23 mouse cellular contexts compared by ENCODE assay signal in the genomic region with DNA sequence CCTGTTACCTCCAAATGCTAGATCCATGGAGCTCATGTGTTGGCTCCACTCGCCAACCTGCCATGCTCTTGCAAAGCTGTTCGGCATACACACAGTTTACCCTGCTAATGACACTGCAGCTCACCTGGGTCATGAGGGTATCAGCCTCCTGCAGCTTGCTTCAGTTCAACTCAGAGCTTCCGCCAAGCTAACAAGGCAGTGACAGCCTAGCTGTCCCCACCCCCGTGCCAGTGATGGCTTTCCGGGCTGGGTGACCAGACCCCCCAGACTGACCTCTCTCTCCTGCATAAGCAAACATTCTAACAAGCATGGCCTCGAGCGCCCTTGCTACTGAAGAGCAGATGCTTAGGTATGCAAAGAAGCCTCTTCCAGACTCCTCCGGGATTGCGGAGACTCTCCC.
A peak's percentile ranks its signal among the peaks of the same experiment; 100 is the strongest.
DNase-seq lines count a peak whose midpoint lies in the region; ATAC-seq and TF ChIP-seq lines count a peak whose summit lies in the region.
"Had no signal": no experiment of that assay in that cellular context is flagged by ENCODE, and none has a peak within 500 bp of the region (broad histone marks: within the 10 kb centered on the region; RNA-seq: fewer than 3 reads in every experiment).

No protein-coding gene starts in this region.

- no peak overlapping the region for H3K4me2 ChIP-seq in intestine, embryonic 14.5 days (ENCODE audit: low read length)
- H3K4me2 ChIP-seq in intestine, postnatal 0 days (replicated peaks; ENCODE audit: low read depth), result no peak overlapping the region
- H3K4me2 ChIP-seq in intestine, embryonic 15.5 days (replicated peaks), result no peak overlapping the region
- H3K4me2 ChIP-seq in liver, embryonic 12.5 days, result peak overlapping the region; percentile 27
- H3K4me2 ChIP-seq in heart, embryonic 12.5 days, result no peak overlapping the region
- H3K4me2 ChIP-seq: embryonic facial prominence, embryonic 15.5 days; forebrain, embryonic 12.5 days; heart, embryonic 13.5 days; hindbrain, embryonic 12.5 days had no signal

- TF ChIP-seq CTCF in intestine, postnatal 0 days (IDR thresholded peaks at IDR 0.05; ENCODE audit: low read depth), result no peak

- no peaks in the 10 kb centered on the region for H3K36me3 ChIP-seq in intestine, embryonic 14.5 days (ENCODE audit: control insufficient read depth, insufficient read depth, low read length)
- no peaks in the 10 kb centered on the region for H3K36me3 ChIP-seq in intestine, postnatal 0 days (ENCODE audit: control insufficient read depth, insufficient read depth)
- H3K36me3 ChIP-seq in intestine, embryonic 15.5 days, result no peaks in the 10 kb centered on the region
- no peaks in the 10 kb centered on the region for H3K36me3 ChIP-seq in liver, embryonic 12.5 days
- no peaks in the 10 kb centered on the region for H3K36me3 ChIP-seq in heart, embryonic 12.5 days
- H3K36me3 ChIP-seq: embryonic facial prominence, embryonic 15.5 days; forebrain, embryonic 12.5 days; G1E; heart, embryonic 13.5 days; hindbrain, embryonic 12.5 days had no signal

- no peak overlapping the region for H3K9ac ChIP-seq in intestine, embryonic 14.5 days (ENCODE audit: low read length)
- H3K9ac ChIP-seq in intestine, postnatal 0 days (ENCODE audit: low read depth, low read length), result no peak overlapping the region
- no peak overlapping the region for H3K9ac ChIP-seq in intestine, embryonic 15.5 days
- no peak overlapping the region for H3K9ac ChIP-seq in liver, embryonic 12.5 days
- H3K9ac ChIP-seq in heart, embryonic 12.5 days, result no peak overlapping the region
- H3K9ac ChIP-seq: embryonic facial prominence, embryonic 15.5 days; forebrain, embryonic 12.5 days; heart, embryonic 13.5 days; hindbrain, embryonic 12.5 days had no signal

- no peaks in the 10 kb centered on the region for H3K27me3 ChIP-seq in intestine, embryonic 14.5 days (replicated peaks; ENCODE audit: control insufficient read depth, insufficient read depth, low read length)
- no peaks in the 10 kb centered on the region for H3K27me3 ChIP-seq in intestine, postnatal 0 days (replicated peaks; ENCODE audit: control insufficient read depth, insufficient read depth, low read length)
- H3K27me3 ChIP-seq in intestine, embryonic 15.5 days (replicated peaks), result no peaks in the 10 kb centered on the region
- no peaks in the 10 kb centered on the region; the same call in 1 of the 2 replicates for H3K27me3 ChIP-seq in liver, embryonic 12.5 days (replicated peaks)
- H3K27me3 ChIP-seq in heart, embryonic 12.5 days (replicated peaks), result peaks cover 40% of the 10 kb centered on the region
- H3K27me3 ChIP-seq: embryonic facial prominence, embryonic 15.5 days; forebrain, embryonic 12.5 days had no signal

- DNase-seq in intestine, embryonic 14.5 days (ENCODE audit: low spot score), result no peak
- peak; percentile 50 for DNase-seq in yolk sac, embryonic 10.5 days (ENCODE audit: low spot score)
- DNase-seq: adrenal gland, adult 8-10 months; adrenal gland, postnatal 36 days; B cell, adult 2 months; cerebellum, adult 2 months; cerebellum, postnatal 10 days; embryo, embryonic 11 days; gastrocnemius, postnatal 14 days; heart, postnatal 36 days had no signal

- no peaks in the 10 kb centered on the region for H3K9me3 ChIP-seq in intestine, embryonic 14.5 days (ENCODE audit: control insufficient read depth, low read length)
- H3K9me3 ChIP-seq in intestine, postnatal 0 days (ENCODE audit: control insufficient read depth), result no peaks in the 10 kb centered on the region
- H3K9me3 ChIP-seq in intestine, embryonic 15.5 days, result no peaks in the 10 kb centered on the region
- H3K9me3 ChIP-seq in liver, embryonic 12.5 days (replicated peaks), result no peaks in the 10 kb centered on the region
- H3K9me3 ChIP-seq in heart, embryonic 12.5 days (replicated peaks), result no peaks in the 10 kb centered on the region
- H3K9me3 ChIP-seq: embryonic facial prominence, embryonic 15.5 days; forebrain, embryonic 12.5 days; heart, embryonic 13.5 days; hindbrain, embryonic 12.5 days had no signal

- 46% methylated on average over 9 of the region's 9 CpGs for WGBS in intestine, embryonic 14.5 days
- WGBS in intestine, postnatal 0 days, result 60% methylated on average over 9 of the region's 9 CpGs
- WGBS in intestine, embryonic 15.5 days, result 46% methylated on average over 9 of the region's 9 CpGs
- WGBS in liver, embryonic 12.5 days (ENCODE audit: insufficient replicate concordance), result 50% methylated on average over 9 of the region's 9 CpGs
- 55% methylated on average over 9 of the region's 9 CpGs for WGBS in heart, embryonic 12.5 days

- peaks cover 8% of the 10 kb centered on the region; the same call in 1 of the 2 replicates for H3K4me1 ChIP-seq in intestine, embryonic 14.5 days (replicated peaks; ENCODE audit: control insufficient read depth, insufficient read depth, low read length)
- 0 out of 2 replicates have a peak, but pooled peaks cover 3% of the 10 kb centered on the region for H3K4me1 ChIP-seq in intestine, postnatal 0 days (replicated peaks; ENCODE audit: control insufficient read depth, insufficient read depth, low read length)
- peaks cover 15% of the 10 kb centered on the region; the same call in 1 of the 2 replicates for H3K4me1 ChIP-seq in intestine, embryonic 15.5 days (replicated peaks)
- peaks cover 20% of the 10 kb centered on the region; the same call in 1 of the 2 replicates for H3K4me1 ChIP-seq in liver, embryonic 12.5 days
- peaks cover 5% of the 10 kb centered on the region; the same call in 1 of the 2 replicates for H3K4me1 ChIP-seq in heart, embryonic 12.5 days (replicated peaks)
- H3K4me1 ChIP-seq: embryonic facial prominence, embryonic 15.5 days had no signal

- peak overlapping the region; percentile 57; the same call in 1 of the 2 replicates for H3K27ac ChIP-seq in intestine, embryonic 14.5 days (ENCODE audit: low read depth)
- H3K27ac ChIP-seq in intestine, postnatal 0 days (ENCODE audit: low read depth, low read length), result no peak overlapping the region
- peak overlapping the region; percentile 79; the same call in 1 of the 2 replicates for H3K27ac ChIP-seq in intestine, embryonic 15.5 days
- peak overlapping the region; percentile 43 for H3K27ac ChIP-seq in liver, embryonic 12.5 days
- H3K27ac ChIP-seq in heart, embryonic 12.5 days (ENCODE audit: poor library complexity, severe bottlenecking), result no peak overlapping the region
- H3K27ac ChIP-seq: embryonic facial prominence, embryonic 15.5 days; forebrain, embryonic 12.5 days; heart, embryonic 13.5 days; hindbrain, embryonic 12.5 days had no signal

- ATAC-seq in intestine, embryonic 14.5 days (replicated peaks; ENCODE audit: low FRiP score, low TSS enrichment, low read depth), result no peak
- no peak for ATAC-seq in intestine, postnatal 0 days
- ATAC-seq in intestine, embryonic 15.5 days, result no peak
- peak; percentile 37; the same call in 1 of the 2 replicates for ATAC-seq in liver, embryonic 12.5 days
- ATAC-seq in erythroblast, adult 5-6 weeks (replicated peaks; ENCODE audit: low FRiP score, poor library complexity, severe bottlenecking), result no peak
- ATAC-seq in heart, embryonic 12.5 days (ENCODE audit: insufficient number of reproducible peaks, low FRiP score), result no peak
- ATAC-seq: CD4-positive, CD25-positive, alpha-beta regulatory T cell, adult 4 months; forebrain, embryonic 16.5 days; hindbrain, embryonic 16.5 days had no signal

- H3K4me3 ChIP-seq in intestine, embryonic 14.5 days (ENCODE audit: low read depth, low read length), result no peak overlapping the region
- no peak overlapping the region for H3K4me3 ChIP-seq in intestine, postnatal 0 days (ENCODE audit: low read depth, low read length)
- H3K4me3 ChIP-seq in intestine, embryonic 15.5 days (replicated peaks), result no peak overlapping the region
- H3K4me3 ChIP-seq in liver, embryonic 12.5 days, result no peak overlapping the region
- H3K4me3 ChIP-seq in heart, embryonic 12.5 days, result no peak overlapping the region
- H3K4me3 ChIP-seq: embryonic facial prominence, embryonic 15.5 days; forebrain, embryonic 12.5 days; heart, embryonic 13.5 days; hindbrain, embryonic 12.5 days had no signal

Comparison
In these comparisons a context has a peak if more than half of its experiments do, and no peak if none do; other contexts are left out.
1. H3K27ac ChIP-seq: peak in intestine, embryonic 14.5 days (single experiment), intestine, embryonic 15.5 days (single experiment) and liver, embryonic 12.5 days (single experiment); none in intestine, postnatal 0 days (single experiment) and heart, embryonic 12.5 days (single experiment).